Mouse (Mus musculus) granulocyte monocyte progenitor cell, adult 5-6 weeks (primary cell): ENCODE measurements around the gene Opcml. TPM values are rescaled to one million over a fixed set of nuclear protein-coding genes. Genes with fewer than 3 reads are reported as not detected.

Source experiments
- ATAC-seq: replicated peaks from 2 replicates; pipeline ENCODE4 v1.8.0; 2016; ENCODE audit warnings: mild to moderate bottlenecking, moderate TSS enrichment, inconsistent platforms; ENCODE audit not compliant: poor library complexity, severe bottlenecking
- total RNA-seq, 2 experiments: library from RNA; stranded (forward) in 1 of 2; stranded (reverse) in 1 of 2; fragments of 200-712, 200-1000 nt in 1 of 2; fragments of >200 nt in 1 of 2; fragmentation: Nextera tagmentation in 1 of 2; gene quantifications; 2 replicates each; pipeline ENCODE4 v1.2.3; 2014 to 2017

Gene Opcml
- total RNA-seq, 2 experiments from 2014 or later = not detected

GRCm38 (mm10) chr9:28402770-28403650 lies 612.4 kb downstream of the Opcml start:
- ATAC-seq = no peak

GRCm38 (mm10) chr9:28403831-28404562 lies 613.4 kb downstream of the Opcml start:
- ATAC-seq = no peak

- ATAC-seq = no peak
Measured at GRCm38 (mm10) chr9:28404616-28405015, 614.0 kb downstream of the Opcml start.

GRCm38 (mm10) chr9:28405816-28406215 lies 615.2 kb downstream of the Opcml start:
- ATAC-seq = no peak

- ATAC-seq = no peak
Measured at GRCm38 (mm10) chr9:28420808-28421207, 630.2 kb downstream of the Opcml start.

GRCm38 (mm10) chr9:28423407-28423806 lies 632.8 kb downstream of the Opcml start:
- no peak for ATAC-seq

GRCm38 (mm10) chr9:28432159-28432558 lies 641.6 kb downstream of the Opcml start:
- ATAC-seq = no peak

GRCm38 (mm10) chr9:28438752-28439151 lies 648.2 kb downstream of the Opcml start:
- no peak for ATAC-seq

- ATAC-seq = no peak
Measured at GRCm38 (mm10) chr9:28439433-28440191, 649.0 kb downstream of the Opcml start.

- ATAC-seq = no peak
Measured at GRCm38 (mm10) chr9:28440192-28440795, 649.7 kb downstream of the Opcml start.

- ATAC-seq = no peak
Measured at GRCm38 (mm10) chr9:28444485-28444884, 653.9 kb downstream of the Opcml start.

- ATAC-seq = no peak
Measured at GRCm38 (mm10) chr9:28444972-28445371, 654.4 kb downstream of the Opcml start.

- no peak for ATAC-seq
Measured at GRCm38 (mm10) chr9:28445863-28446262, 655.3 kb downstream of the Opcml start.

GRCm38 (mm10) chr9:28446278-28447064 lies 655.9 kb downstream of the Opcml start:
- ATAC-seq = no peak

GRCm38 (mm10) chr9:28452509-28452908 lies 661.9 kb downstream of the Opcml start:
- no peak for ATAC-seq

- no peak for ATAC-seq
Measured at GRCm38 (mm10) chr9:28453062-28453461, 662.5 kb downstream of the Opcml start.

GRCm38 (mm10) chr9:28457982-28458770 lies 667.6 kb downstream of the Opcml start:
- ATAC-seq = no peak

- no peak for ATAC-seq
Measured at GRCm38 (mm10) chr9:28463622-28464021, 673.0 kb downstream of the Opcml start.

- ATAC-seq = no peak
Measured at GRCm38 (mm10) chr9:28469419-28469818, 678.8 kb downstream of the Opcml start.
